Mouse (Mus musculus): ENCODE measurements around the gene Mpdz. TPM values are rescaled to one million over a fixed set of nuclear protein-coding genes. Genes with fewer than 3 reads are reported as not detected.

Gene Mpdz
- under 1 TPM; 0.13 to 0.42 TPM for total RNA-seq (2023)

DNA sequence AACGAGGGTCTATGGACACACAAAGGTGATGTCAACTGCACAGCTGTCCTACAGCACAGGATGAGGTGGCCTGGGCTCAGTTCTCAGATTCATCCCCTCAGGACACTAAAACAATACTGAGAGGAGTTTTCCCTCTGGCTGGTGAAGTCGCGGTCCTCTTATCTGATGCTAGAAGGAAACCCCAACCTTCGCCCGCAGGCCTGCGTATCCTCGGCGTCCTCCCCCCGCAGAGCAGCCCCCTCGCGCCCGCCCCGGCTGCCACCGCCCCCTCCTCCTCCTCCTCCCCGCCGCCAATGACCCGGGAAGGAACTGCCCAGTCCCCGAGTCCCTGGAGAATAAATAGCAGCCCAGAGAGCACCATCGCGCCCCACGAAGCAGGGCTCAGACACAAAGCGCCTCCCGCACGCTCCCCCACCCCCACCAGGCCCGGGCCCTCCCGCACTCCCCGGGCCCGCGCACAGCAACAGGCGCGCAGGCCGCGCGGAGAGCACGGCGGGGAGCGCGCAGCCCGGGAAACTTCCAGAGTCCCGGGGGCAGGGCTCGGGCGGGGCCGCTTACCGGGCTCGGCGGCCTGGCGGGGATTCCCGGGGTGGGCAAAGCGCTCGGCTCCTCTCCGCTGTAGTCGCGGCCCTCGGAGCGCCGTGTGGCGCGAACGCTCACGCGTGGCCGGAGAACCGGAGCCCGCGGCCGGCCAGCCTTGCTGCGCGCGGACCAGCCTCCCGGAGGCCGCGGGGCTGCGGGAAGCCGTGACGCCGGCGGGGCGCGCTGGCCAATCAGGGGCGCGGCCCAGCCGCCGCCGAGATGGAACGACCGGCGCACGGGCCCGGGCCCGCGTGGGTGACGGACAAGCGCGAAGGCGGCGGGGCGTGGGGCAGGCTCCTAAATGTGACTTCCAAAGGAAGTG is at the start of gene Mpdz:
TSS of gene Mpdz (minus strand) at position 738 of the 904 bp plus-strand sequence.

Data from neutrophil, adult 59 days (primary cell).